Mouse (Mus musculus) limb, embryonic 12.5 days (tissue): ENCODE measurements at regions not wholly inside any gene's neighbourhood (a gene's known extent, or its start where the extent isn't known, plus 50 kb on each side); places are given as distances from the start of the nearest gene placed in this dataset.

Experiments used
- ATAC-seq: fragments of 200-750 bp; cut with Nextera tagmentation; 2 replicates; pipeline ENCODE4 v1.8.0; 2017; ENCODE audit warnings: low read depth, moderate TSS enrichment; ENCODE audit not compliant: insufficient number of reproducible peaks, insufficient read depth, low FRiP score, low TSS enrichment
- H3K27ac ChIP-seq: fragments of 300-500 bp; sonication (generic); 2 replicates; pipeline ENCODE4 v1.5.1; 2016; ENCODE audit warnings: mild to moderate bottlenecking, moderate library complexity
- H3K27me3 ChIP-seq: fragments of 300-500 bp; sonication (generic); 2 replicates; pipeline ENCODE4 v1.6.1; 2016; ENCODE audit warnings: mild to moderate bottlenecking, moderate library complexity
- H3K36me3 ChIP-seq: fragments of 300-500 bp; sonication (generic); 2 replicates; pipeline ENCODE4 v1.6.1; 2016; ENCODE audit warnings: mild to moderate bottlenecking, moderate library complexity
- H3K4me1 ChIP-seq: fragments of 300-500 bp; sonication (generic); replicated peaks from 2 replicates; pipeline ENCODE4 v1.6.1; 2016
- H3K4me2 ChIP-seq: fragments of 300-500 bp; sonication (generic); 2 replicates; pipeline ENCODE4 v1.6.1; 2016; ENCODE audit warnings: mild to moderate bottlenecking, moderate library complexity
- H3K4me3 ChIP-seq: fragments of 300-500 bp; sonication (generic); replicated peaks from 2 replicates; pipeline ENCODE4 v1.5.1; 2016; ENCODE audit warnings: mild to moderate bottlenecking
- H3K9ac ChIP-seq: fragments of 300-500 bp; sonication (generic); replicated peaks from 2 replicates; pipeline ENCODE4 v1.6.1; 2016; ENCODE audit warnings: mild to moderate bottlenecking, moderate library complexity
- H3K9me3 ChIP-seq: fragments of 300-500 bp; sonication (generic); 2 replicates; pipeline ENCODE4 v1.6.1; 2016; ENCODE audit warnings: mild to moderate bottlenecking, moderate library complexity
- WGBS: fragments of 180-500 bp; shearing (Covaris S2); methylation state at CpG from one replicate; pipeline ENCODE4 v1.1.7; 2016; 5-methylcytosine and 5-hydroxymethylcytosine counted together

GRCm38 (mm10) chr12:107082541-107082940 is 405.9 kb upstream of the 3110018I06Rik start:
- H3K4me1 ChIP-seq, result peaks cover 22% of the 10 kb centered on the region
- H3K9me3 ChIP-seq, result no peaks in the 10 kb centered on the region
- H3K9ac ChIP-seq, result no peak overlapping the region
- H3K27me3 ChIP-seq, result peaks cover 16% of the 10 kb centered on the region
- no peak overlapping the region for H3K4me2 ChIP-seq
- no peak for ATAC-seq
- no peaks in the 10 kb centered on the region for H3K36me3 ChIP-seq
- no peak overlapping the region for H3K27ac ChIP-seq
- no peak overlapping the region for H3K4me3 ChIP-seq
- WGBS, result 55% methylated on average over 10 of the region's 10 CpGs

GRCm38 (mm10) chr12:107085058-107085905 is 403.1 kb upstream of the 3110018I06Rik start:
- WGBS, result 26% methylated on average over 14 of the region's 14 CpGs
- Histone ChIP-seq H3K4me1 (peaks cover 22% of the 10 kb centered on the region), H3K9ac (no peak overlapping the region), H3K4me2 (peak overlapping the region; percentile 32), H3K27ac (no peak overlapping the region), H3K4me3 (no peak overlapping the region), H3K9me3 (no peaks in the 10 kb centered on the region), H3K27me3 (peaks cover 15% of the 10 kb centered on the region), H3K36me3 (no peaks in the 10 kb centered on the region)
- no peak for ATAC-seq

- peaks cover 15% of the 10 kb centered on the region for H3K27me3 ChIP-seq
- H3K9me3 ChIP-seq, result no peaks in the 10 kb centered on the region
- H3K36me3 ChIP-seq, result no peaks in the 10 kb centered on the region
- 11% methylated on average over 16 of the region's 16 CpGs for WGBS
- H3K4me3 ChIP-seq, result no peak overlapping the region
- H3K9ac ChIP-seq, result no peak overlapping the region
- no peak overlapping the region for H3K27ac ChIP-seq
- no peak; the same call in 1 of the 2 replicates for ATAC-seq
- H3K4me1 ChIP-seq, result peaks cover 22% of the 10 kb centered on the region
- H3K4me2 ChIP-seq, result peak overlapping the region; percentile 32
Observed at GRCm38 (mm10) chr12:107085906-107086655, 402.4 kb upstream of the 3110018I06Rik start.

- no peak overlapping the region for H3K27ac ChIP-seq
- H3K4me2 ChIP-seq, result no peak overlapping the region
- H3K27me3 ChIP-seq, result 0 out of 2 replicates have a peak, but pooled peaks cover 3% of the 10 kb centered on the region
- no peak overlapping the region for H3K4me3 ChIP-seq
- no peak for ATAC-seq
- H3K9ac ChIP-seq, result no peak overlapping the region
- no peaks in the 10 kb centered on the region for H3K36me3 ChIP-seq
- no peaks in the 10 kb centered on the region for H3K4me1 ChIP-seq
- 86% methylated on average over 3 of the region's 3 CpGs for WGBS
- no peaks in the 10 kb centered on the region for H3K9me3 ChIP-seq
Observed at GRCm38 (mm10) chr12:107092151-107092550, 396.3 kb upstream of the 3110018I06Rik start.

- Histone ChIP-seq H3K4me2 (no peak overlapping the region), H3K4me3 (no peak overlapping the region), H3K36me3 (no peaks in the 10 kb centered on the region), H3K4me1 (no peaks in the 10 kb centered on the region), H3K27ac (no peak overlapping the region), H3K27me3 (0 out of 2 replicates have a peak, but pooled peaks cover 3% of the 10 kb centered on the region), H3K9me3 (no peaks in the 10 kb centered on the region; the same call in 1 of the 2 replicates), H3K9ac (no peak overlapping the region)
- 87% methylated on average over 13 of the region's 13 CpGs for WGBS
- ATAC-seq, result no peak
Observed at GRCm38 (mm10) chr12:107093326-107093725, 395.1 kb upstream of the 3110018I06Rik start.

- Histone ChIP-seq H3K27me3 (no peaks in the 10 kb centered on the region), H3K27ac (no peak overlapping the region), H3K4me1 (no peaks in the 10 kb centered on the region), H3K4me3 (no peak overlapping the region), H3K36me3 (no peaks in the 10 kb centered on the region), H3K9ac (no peak overlapping the region), H3K9me3 (no peaks in the 10 kb centered on the region; the same call in 1 of the 2 replicates), H3K4me2 (no peak overlapping the region)
- ATAC-seq, result no peak
- WGBS, result 68% methylated on average over 6 of the region's 6 CpGs
Observed at GRCm38 (mm10) chr12:107095409-107095808, 393.0 kb upstream of the 3110018I06Rik start.

GRCm38 (mm10) chr12:107104570-107104969 is 383.9 kb upstream of the 3110018I06Rik start:
- H3K9ac ChIP-seq, result no peak overlapping the region
- no peak overlapping the region for H3K4me3 ChIP-seq
- no peaks in the 10 kb centered on the region for H3K4me1 ChIP-seq
- no peak overlapping the region for H3K27ac ChIP-seq
- H3K27me3 ChIP-seq, result peaks cover 7% of the 10 kb centered on the region; the same call in 1 of the 2 replicates
- no peaks in the 10 kb centered on the region for H3K9me3 ChIP-seq
- H3K36me3 ChIP-seq, result no peaks in the 10 kb centered on the region
- 35% methylated on average over 8 of the region's 8 CpGs for WGBS
- no peak overlapping the region for H3K4me2 ChIP-seq
- no peak for ATAC-seq

GRCm38 (mm10) chr12:107105017-107105416 is 383.4 kb upstream of the 3110018I06Rik start:
- Histone ChIP-seq H3K36me3 (no peaks in the 10 kb centered on the region), H3K9me3 (no peaks in the 10 kb centered on the region), H3K9ac (no peak overlapping the region), H3K4me3 (no peak overlapping the region), H3K4me2 (no peak overlapping the region), H3K27ac (no peak overlapping the region), H3K27me3 (peaks cover 7% of the 10 kb centered on the region; the same call in 1 of the 2 replicates), H3K4me1 (no peaks in the 10 kb centered on the region)
- ATAC-seq, result no peak
- WGBS, result 60% methylated on average over 11 of the region's 11 CpGs

- peak; percentile 59 for ATAC-seq
- Histone ChIP-seq H3K4me3 (peak overlapping the region; percentile 10), H3K27ac (peak overlapping the region; percentile 68), H3K9me3 (no peaks in the 10 kb centered on the region; the same call in 1 of the 2 replicates), H3K4me1 (peaks cover 14% of the 10 kb centered on the region), H3K9ac (no peak overlapping the region; the same call in 1 of the 2 replicates), H3K36me3 (no peaks in the 10 kb centered on the region), H3K27me3 (no peaks in the 10 kb centered on the region), H3K4me2 (peak overlapping the region; percentile 44)
- 11% methylated on average over 18 of the region's 18 CpGs for WGBS
Observed at GRCm38 (mm10) chr12:107111908-107112770, 376.3 kb upstream of the 3110018I06Rik start.

GRCm38 (mm10) chr12:107118364-107118763 is 370.1 kb upstream of the 3110018I06Rik start:
- 82% methylated on average over 3 of the region's 3 CpGs for WGBS
- Histone ChIP-seq H3K4me1 (peaks cover 9% of the 10 kb centered on the region), H3K9ac (no peak overlapping the region), H3K36me3 (no peaks in the 10 kb centered on the region), H3K4me2 (no peak overlapping the region), H3K9me3 (no peaks in the 10 kb centered on the region; the same call in 1 of the 2 replicates), H3K27ac (no peak overlapping the region), H3K27me3 (0 out of 2 replicates have a peak, but pooled peaks cover 4% of the 10 kb centered on the region), H3K4me3 (no peak overlapping the region)
- no peak for ATAC-seq
